Mouse (Mus musculus) heart, postnatal 25 days (tissue): Measurements from ENCODE around the gene Aff1. TPM values are rescaled to one million over a fixed set of nuclear protein-coding genes. Genes with fewer than 3 reads are reported as not detected.

Source experiments
- DNase-seq: peaks from one replicate; pipeline ENCODE4 v3.0.0; 2022; ENCODE audit warnings: low spot score
- intact Hi-C: fragments of 180-260 bp; cut with DNase I; formaldehyde crosslinking; loops from one replicate; pipeline ENCODE4 v1.15.1; 2025
- total RNA-seq, 2 experiments: library from RNA; stranded (reverse); gene quantifications; 2 replicates each; pipeline ENCODE4 v1.2.3; 2021

The Aff1 gene
- total RNA-seq, 2 experiments from 2014 or later, result 37.4 to 42.7 TPM

GRCm38 (mm10) chr5:103818602-103819001 is 126.4 kb downstream of the Aff1 start:
- intact Hi-C loops, result loop anchor here (5.0 kb wide), 1 partner anchor 66 kb away; no protein-coding TSS in a partner anchor
- DNase-seq, result no peak

GRCm38 (mm10) chr5:103819674-103820073 is 127.5 kb downstream of the Aff1 start:
- no peak for DNase-seq
- intact Hi-C loops, result loop anchor here (5.0 to 10.0 kb wide), 2 partner anchors 67 to 465 kb away; no protein-coding TSS in a partner anchor

GRCm38 (mm10) chr5:103821062-103821461 is 128.9 kb downstream of the Aff1 start:
- DNase-seq, result no peak
- intact Hi-C loops, result loop anchor here (10.0 kb wide), 1 partner anchor 466 kb away; no protein-coding TSS in a partner anchor

- no peak for DNase-seq
- intact Hi-C loops, result loop anchor here (10.0 kb wide), 1 partner anchor 467 kb away; no protein-coding TSS in a partner anchor
Observed at GRCm38 (mm10) chr5:103821500-103822298, 129.5 kb downstream of the Aff1 start.

- DNase-seq, result no peak
- intact Hi-C loops, result loop anchor here (10.0 kb wide), 1 partner anchor 468 kb away; no protein-coding TSS in a partner anchor
Observed at GRCm38 (mm10) chr5:103822949-103823348, 130.8 kb downstream of the Aff1 start.

GRCm38 (mm10) chr5:103828304-103828703 is 136.1 kb downstream of the Aff1 start:
- no peak for DNase-seq
- intact Hi-C loops, result loop anchor here (10.0 kb wide), 1 partner anchor 474 kb away; no protein-coding TSS in a partner anchor

GRCm38 (mm10) chr5:103828729-103829128 is 136.6 kb downstream of the Aff1 start:
- no peak for DNase-seq
- intact Hi-C loops, result loop anchor here (10.0 kb wide), 1 partner anchor 474 kb away; no protein-coding TSS in a partner anchor

- intact Hi-C loops, result loop anchor here (10.0 kb wide), 1 partner anchor 474 kb away; no protein-coding TSS in a partner anchor
- DNase-seq, result no peak
Observed at GRCm38 (mm10) chr5:103829158-103829557, 137.0 kb downstream of the Aff1 start.

GRCm38 (mm10) chr5:103830886-103831285 is 138.7 kb downstream of the Aff1 start:
- DNase-seq, result no peak
- intact Hi-C loops, result no loop called here

GRCm38 (mm10) chr5:103835471-103836147 is 143.4 kb downstream of the Aff1 start:
- intact Hi-C loops, result no loop called here
- no peak for DNase-seq

- DNase-seq, result no peak
- intact Hi-C loops, result no loop called here
Observed at GRCm38 (mm10) chr5:103836148-103836784, 144.1 kb downstream of the Aff1 start.

- intact Hi-C loops, result no loop called here
- no peak for DNase-seq
Observed at GRCm38 (mm10) chr5:103838550-103839264, 146.5 kb downstream of the Aff1 start.

GRCm38 (mm10) chr5:103839265-103839626 is 147.1 kb downstream of the Aff1 start:
- no peak for DNase-seq
- intact Hi-C loops, result no loop called here

GRCm38 (mm10) chr5:103843938-103844337 is 151.8 kb downstream of the Aff1 start:
- DNase-seq, result no peak
- intact Hi-C loops, result loop anchor here (1.0 kb wide), 1 partner anchor 164 kb away; no protein-coding TSS in a partner anchor

- intact Hi-C loops, result no loop called here
- DNase-seq, result no peak
Observed at GRCm38 (mm10) chr5:103845418-103846153, 153.4 kb downstream of the Aff1 start.

GRCm38 (mm10) chr5:103846154-103846551 is 154.0 kb downstream of the Aff1 start:
- intact Hi-C loops, result no loop called here
- DNase-seq, result no peak

GRCm38 (mm10) chr5:103846609-103847008 is 154.4 kb downstream of the Aff1 start:
- intact Hi-C loops, result no loop called here

GRCm38 (mm10) chr5:103848546-103848945 is 156.4 kb downstream of the Aff1 start:
- intact Hi-C loops, result no loop called here
- DNase-seq, result no peak

More at GRCm38 (mm10) chr5:103846609-103847008, 154.4 kb downstream of the Aff1 start:
- no peak for DNase-seq
